Mouse (Mus musculus) brain, embryonic 18.5 days (tissue): ENCODE results near the gene H2al1a.
"Not testable (repeated sequence)": the region's sequence is repeated elsewhere in the genome, so short reads cannot be mapped to it uniquely, and the experiment has no call there.

Experiments used
- DNase-seq: peaks from one replicate; pipeline ENCODE4 v3.0.0-alpha.2; 2012; ENCODE audit warnings: low read depth, low spot score

H2al1a gene

GRCm38 (mm10) chrX:11298957-11299356 lies at the start of gene H2al1a:
TSS of gene H2al1a (plus strand) at chrX:11299257.
- not testable (repeated sequence) for DNase-seq

- DNase-seq = peak; percentile 18
Observed at GRCm38 (mm10) chrX:11250155-11250554, 48.9 kb upstream of the H2al1a start.

- no peak for DNase-seq
Observed at GRCm38 (mm10) chrX:11254062-11254461, 45.0 kb upstream of the H2al1a start.

GRCm38 (mm10) chrX:11254521-11255207 lies 44.4 kb upstream of the H2al1a start:
- DNase-seq = no peak

- DNase-seq = no peak
Observed at GRCm38 (mm10) chrX:11255564-11256360, 43.3 kb upstream of the H2al1a start.

GRCm38 (mm10) chrX:11264918-11265317 lies 34.1 kb upstream of the H2al1a start:
- DNase-seq = no peak

- no peak for DNase-seq
Observed at GRCm38 (mm10) chrX:11267791-11268190, 31.3 kb upstream of the H2al1a start.

- no peak for DNase-seq
Observed at GRCm38 (mm10) chrX:11269074-11269473, 30.0 kb upstream of the H2al1a start.

GRCm38 (mm10) chrX:11273190-11273589 lies 25.9 kb upstream of the H2al1a start:
- no peak for DNase-seq

GRCm38 (mm10) chrX:11277083-11277482 lies 22.0 kb upstream of the H2al1a start:
- DNase-seq = no peak

- no peak for DNase-seq
Observed at GRCm38 (mm10) chrX:11280741-11281140, 18.3 kb upstream of the H2al1a start.

- DNase-seq = no peak
Observed at GRCm38 (mm10) chrX:11288306-11288882, 10.7 kb upstream of the H2al1a start.

- DNase-seq = no peak
Observed at GRCm38 (mm10) chrX:11289244-11289643, 9.8 kb upstream of the H2al1a start.

- not testable (repeated sequence) for DNase-seq
Observed at GRCm38 (mm10) chrX:11302132-11302531, 3.1 kb downstream of the H2al1a start, which contains the start of gene H2al1b. TSS of gene H2al1b (plus strand) at chrX:11302432.

GRCm38 (mm10) chrX:11305355-11305754 lies 6.3 kb downstream of the H2al1a start, which contains the start of gene H2al1c:
TSS of gene H2al1c (plus strand) at chrX:11305655.
- not testable (repeated sequence) for DNase-seq

GRCm38 (mm10) chrX:11308524-11308923 lies 9.5 kb downstream of the H2al1a start, which contains the start of gene H2al1d:
TSS of gene H2al1d (plus strand) at chrX:11308824.
- DNase-seq = not testable (repeated sequence)

GRCm38 (mm10) chrX:11311634-11312033 lies 12.6 kb downstream of the H2al1a start, which contains the start of gene H2al1e:
TSS of gene H2al1e (plus strand) at chrX:11311934.
- DNase-seq = not testable (repeated sequence)

GRCm38 (mm10) chrX:11314858-11315257 lies 15.8 kb downstream of the H2al1a start, which contains the start of gene H2al1f:
TSS of gene H2al1f (plus strand) at chrX:11315158.
- DNase-seq = not testable (repeated sequence)

- not testable (repeated sequence) for DNase-seq
Observed at GRCm38 (mm10) chrX:11317956-11318355, 18.9 kb downstream of the H2al1a start, which contains the start of gene H2al1g. TSS of gene H2al1g (plus strand) at chrX:11318256.

- DNase-seq = not testable (repeated sequence)
Observed at GRCm38 (mm10) chrX:11321192-11321591, 22.1 kb downstream of the H2al1a start, which contains the start of gene H2al1h. TSS of gene H2al1h (plus strand) at chrX:11321492.

- DNase-seq = not testable (repeated sequence)
Observed at GRCm38 (mm10) chrX:11324359-11324758, 25.3 kb downstream of the H2al1a start, which contains the start of gene H2al1i. TSS of gene H2al1i (plus strand) at chrX:11324659.

- not testable (repeated sequence) for DNase-seq
Observed at GRCm38 (mm10) chrX:11327522-11327921, 28.5 kb downstream of the H2al1a start, which contains the start of gene H2al1j. TSS of gene H2al1j (plus strand) at chrX:11327822.
